Mouse (Mus musculus) liver, postnatal 0 days (tissue): ENCODE measurements around the gene Foxn3.

Experiments used
- CTCF ChIP-seq: sonication (generic); IDR thresholded peaks from 2 replicates; pipeline ENCODE4 v1.5.1; 2016; ENCODE audit warnings: antibody characterized with exemption, low read depth
- EP300 ChIP-seq: IDR thresholded peaks from 2 replicates; pipeline ENCODE4 v1.6.1; 2016; ENCODE audit warnings: antibody characterized with exemption, low read depth, mild to moderate bottlenecking

- TF ChIP-seq EP300 (no peak), CTCF (no peak)
Measured at GRCm38 (mm10) chr12:99183261-99183792, 380.1 kb downstream of the Foxn3 start.
